In genomic region chr5:75471010-75471409, GRCm38 (mm10) we compare ENCODE assay signal across 31 mouse cellular contexts.
DNase-seq lines count a peak whose midpoint lies in the region; ATAC-seq and TF ChIP-seq lines count a peak whose summit lies in the region.
"Had no signal": no experiment of that assay in that cellular context is flagged by ENCODE, and none has a peak within 500 bp of the region (broad histone marks: within the 10 kb centered on the region; RNA-seq: fewer than 3 reads in every experiment).

No protein-coding gene starts in this region.

- peaks cover 8% of the 10 kb centered on the region for H3K4me1 ChIP-seq in lung, adult 2 months (ENCODE audit: control insufficient read depth, insufficient read depth, low read length)
- no peaks in the 10 kb centered on the region for H3K4me1 ChIP-seq in stomach, postnatal 0 days (replicated peaks; ENCODE audit: control insufficient read depth, insufficient read depth)
- H3K4me1 ChIP-seq: forebrain, embryonic 12.5 days; heart, embryonic 12.5 days; heart, embryonic 15.5 days had no signal

- H3K4me3 ChIP-seq in lung, adult 2 months (replicated peaks; ENCODE audit: extremely low read depth, low read depth, low read length), result no peak overlapping the region
- no peak overlapping the region for H3K4me3 ChIP-seq in stomach, postnatal 0 days (ENCODE audit: low read depth, low read length)
- H3K4me3 ChIP-seq: embryonic facial prominence, embryonic 10.5 days; embryonic facial prominence, embryonic 13.5 days; erythroblast, embryonic 14.5 days; forebrain, embryonic 12.5 days; forebrain, embryonic 15.5 days; heart, embryonic 12.5 days; heart, embryonic 15.5 days had no signal

- H3K4me2 ChIP-seq in stomach, postnatal 0 days (replicated peaks; ENCODE audit: low read depth), result no peak overlapping the region
- H3K4me2 ChIP-seq: embryonic facial prominence, embryonic 13.5 days; forebrain, embryonic 12.5 days; forebrain, embryonic 15.5 days; heart, embryonic 12.5 days; heart, embryonic 15.5 days; hindbrain, embryonic 14.5 days had no signal

- H3K9me3 ChIP-seq in stomach, postnatal 0 days (ENCODE audit: control insufficient read depth, low read length), result no peaks in the 10 kb centered on the region
- H3K9me3 ChIP-seq: embryonic facial prominence, embryonic 10.5 days; embryonic facial prominence, embryonic 13.5 days; forebrain, embryonic 12.5 days; forebrain, embryonic 15.5 days; G1E; heart, embryonic 12.5 days; heart, embryonic 15.5 days had no signal

- no peak for TF ChIP-seq CTCF in lung, adult 2 months (IDR thresholded peaks at IDR 0.05; ENCODE audit: insufficient read depth, low read length)
- TF ChIP-seq CTCF in stomach, postnatal 0 days (IDR thresholded peaks at IDR 0.05; ENCODE audit: low read depth), result no peak

- ATAC-seq in megakaryocyte, adult 5-6 weeks (ENCODE audit: poor library complexity, severe bottlenecking), result 0 out of 2 replicates have a peak, but pooled peaks have one; percentile 24
- no peak for ATAC-seq in stomach, postnatal 0 days (ENCODE audit: low FRiP score, low TSS enrichment)
- ATAC-seq: forebrain, embryonic 15.5 days; hindbrain, postnatal 0 days; inflammation-experienced regulatory T-cells, adult 6 months had no signal

- H3K9ac ChIP-seq in stomach, postnatal 0 days (ENCODE audit: low read length), result no peak overlapping the region
- H3K9ac ChIP-seq: embryonic facial prominence, embryonic 13.5 days; forebrain, embryonic 12.5 days; forebrain, embryonic 15.5 days; heart, embryonic 12.5 days; heart, embryonic 15.5 days; hindbrain, embryonic 14.5 days had no signal

- H3K36me3 ChIP-seq in stomach, postnatal 0 days (ENCODE audit: control insufficient read depth, insufficient read depth, low read length), result no peaks in the 10 kb centered on the region
- H3K36me3 ChIP-seq: embryonic facial prominence, embryonic 10.5 days; embryonic facial prominence, embryonic 13.5 days; forebrain, embryonic 12.5 days; forebrain, embryonic 15.5 days; G1E; heart, embryonic 12.5 days; heart, embryonic 15.5 days had no signal

- DNase-seq in lung, adult 18-20 months, result peak; percentile 9 to 43
- no peak for DNase-seq in lung, adult 2 months
- DNase-seq in lung, postnatal 10 days, result peak; percentile 46
- DNase-seq in Muller cell, postnatal 12 days (ENCODE audit: inconsistent ontology term), result no peak
- no peak for DNase-seq in stomach, postnatal 0 days (ENCODE audit: low spot score)
- DNase-seq: adrenal gland, adult 2 months; adrenal gland, postnatal 14 days; B cell, adult 2 months; cerebellum, adult 11-12 months; cerebellum, adult 8-10 months; cerebellum, postnatal 10 days; cerebellum, postnatal 36 days; embryo, embryonic 11 days; gastrocnemius, postnatal 10 days; gastrocnemius, postnatal 36 days; heart, adult 18-20 months; heart, postnatal 10 days; heart, postnatal 36 days had no signal

- H3K27me3 ChIP-seq in stomach, postnatal 0 days (ENCODE audit: control insufficient read depth, insufficient read depth, low read length), result no peaks in the 10 kb centered on the region
- H3K27me3 ChIP-seq: CH12.LX; embryonic facial prominence, embryonic 13.5 days; forebrain, embryonic 15.5 days; heart, embryonic 15.5 days had no signal

- no peak for TF ChIP-seq EP300 in stomach, postnatal 0 days (optimal IDR thresholded peaks at IDR 0.05)

- no peak for TF ChIP-seq POLR2A in lung, adult 2 months (IDR thresholded peaks at IDR 0.05; ENCODE audit: borderline replicate concordance, extremely low read depth, low read depth, low read length)

- 60% methylated on average over 8 of the region's 8 CpGs for WGBS in lung, adult 2 months
- WGBS in stomach, postnatal 0 days, result 85% methylated on average over 8 of the region's 8 CpGs

- H3K27ac ChIP-seq in stomach, postnatal 0 days (replicated peaks), result no peak overlapping the region
- H3K27ac ChIP-seq: embryonic facial prominence, embryonic 10.5 days; embryonic facial prominence, embryonic 13.5 days; forebrain, embryonic 12.5 days; forebrain, embryonic 15.5 days; heart, embryonic 15.5 days; hindbrain, embryonic 14.5 days; hindbrain, postnatal 0 days had no signal

Comparison
In these comparisons a context has a peak if more than half of its experiments do, and no peak if none do; other contexts are left out.
1. DNase-seq: peak in lung, adult 18-20 months (2 of 2) and lung, postnatal 10 days (single experiment); none in lung, adult 2 months (single experiment), Muller cell, postnatal 12 days (single experiment) and stomach, postnatal 0 days (single experiment).